Mouse (Mus musculus) midbrain, embryonic 13.5 days (tissue): ENCODE data around the gene 4931417E11Rik. TPM values are rescaled to one million over a fixed set of nuclear protein-coding genes. Genes with fewer than 3 reads are reported as not detected.

Source experiments
- polyA plus RNA-seq: library from polyadenylated mRNA; unstranded; fragments of >200 nt; fragmentation: Nextera tagmentation; extraction: Ambion mirVana; gene quantifications from 2 replicates; pipeline ENCODE4 v1.2.1, GENCODE M21; 2015

Gene 4931417E11Rik
- polyA plus RNA-seq, 1 experiment from 2014 or later = not detected

Other genes with a start within 250 kb of the 4931417E11Rik start
- 0.08 and 0.17 TPM in 2 replicates for gene Dnah6, start 248.0 kb downstream of the 4931417E11Rik start, polyA plus RNA-seq
- 134 and 138 TPM in 2 replicates for gene Suclg1, start 221.3 kb downstream of the 4931417E11Rik start, polyA plus RNA-seq